Mouse (Mus musculus): Measurements from ENCODE around the gene Slc16a11. TPM values are rescaled to one million over a fixed set of nuclear protein-coding genes. Genes with fewer than 3 reads are reported as not detected.

The Slc16a11 gene
- polyA plus RNA-seq, 1 experiment from 2014 or later, result 0.50 TPM

DNA sequence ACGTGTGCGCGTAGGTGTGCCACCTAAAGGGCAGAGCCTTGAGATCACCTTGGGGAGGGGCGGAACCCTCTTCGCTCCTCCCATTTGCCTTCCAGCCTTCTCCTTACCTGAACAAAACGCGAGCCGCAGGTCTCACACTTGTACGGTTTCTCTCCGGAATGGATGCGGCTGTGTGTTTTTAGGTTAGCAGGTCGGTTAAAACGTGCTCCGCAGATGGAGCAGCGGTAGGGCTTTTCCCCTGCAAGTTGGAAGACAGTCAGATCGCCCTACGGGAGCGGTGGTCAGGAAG, 14.0 kb downstream of the Slc16a11 start:
- peak overlapping the region; percentile 15; the same call in 1 of the 2 replicates for H3K4me3 ChIP-seq (ENCODE audit: low read depth, low read length)
- ATAC-seq (ENCODE audit: insufficient read depth, low FRiP score, low TSS enrichment) (no peak), DNase-seq (ENCODE audit: low spot score) (no peak)
- H3K27me3 ChIP-seq (ENCODE audit: control insufficient read depth, insufficient read depth, low read length), result peaks cover 55% of the 10 kb centered on the region
- H3K4me1 ChIP-seq (ENCODE audit: control insufficient read depth, insufficient read depth, low read length), result peaks cover 9% of the 10 kb centered on the region; the same call in 1 of the 2 replicates
- WGBS, result 6% methylated on average over 18 of the region's 18 CpGs
- no peaks in the 10 kb centered on the region for H3K36me3 ChIP-seq (ENCODE audit: control insufficient read depth, insufficient read depth, low read length)
- H3K9ac ChIP-seq (ENCODE audit: low read length), result no peak overlapping the region
- H3K27ac ChIP-seq (ENCODE audit: low read depth, low read length), result no peak overlapping the region
- no peaks in the 10 kb centered on the region for H3K9me3 ChIP-seq (ENCODE audit: control insufficient read depth, low read length)
- H3K4me2 ChIP-seq (ENCODE audit: low read depth), result peak overlapping the region; percentile 20

GRCm38 (mm10) chr11:70227126-70227525, 14.6 kb downstream of the Slc16a11 start:
- Histone ChIP-seq H3K4me3 (ENCODE audit: low read depth, low read length) (peak overlapping the region; percentile 15; the same call in 1 of the 2 replicates), H3K4me1 (ENCODE audit: control insufficient read depth, insufficient read depth, low read length) (peaks cover 5% of the 10 kb centered on the region; the same call in 1 of the 2 replicates), H3K9me3 (ENCODE audit: control insufficient read depth, low read length) (no peaks in the 10 kb centered on the region), H3K4me2 (ENCODE audit: low read depth) (peak overlapping the region; percentile 20), H3K27me3 (ENCODE audit: control insufficient read depth, insufficient read depth, low read length) (peaks cover 55% of the 10 kb centered on the region), H3K9ac (ENCODE audit: low read length) (no peak overlapping the region), H3K27ac (ENCODE audit: low read depth, low read length) (no peak overlapping the region), H3K36me3 (ENCODE audit: control insufficient read depth, insufficient read depth, low read length) (no peaks in the 10 kb centered on the region)
- DNase-seq (ENCODE audit: low spot score) (no peak), ATAC-seq (ENCODE audit: insufficient read depth, low FRiP score, low TSS enrichment) (no peak)
- WGBS, result 35% methylated on average over 5 of the region's 5 CpGs

DNA sequence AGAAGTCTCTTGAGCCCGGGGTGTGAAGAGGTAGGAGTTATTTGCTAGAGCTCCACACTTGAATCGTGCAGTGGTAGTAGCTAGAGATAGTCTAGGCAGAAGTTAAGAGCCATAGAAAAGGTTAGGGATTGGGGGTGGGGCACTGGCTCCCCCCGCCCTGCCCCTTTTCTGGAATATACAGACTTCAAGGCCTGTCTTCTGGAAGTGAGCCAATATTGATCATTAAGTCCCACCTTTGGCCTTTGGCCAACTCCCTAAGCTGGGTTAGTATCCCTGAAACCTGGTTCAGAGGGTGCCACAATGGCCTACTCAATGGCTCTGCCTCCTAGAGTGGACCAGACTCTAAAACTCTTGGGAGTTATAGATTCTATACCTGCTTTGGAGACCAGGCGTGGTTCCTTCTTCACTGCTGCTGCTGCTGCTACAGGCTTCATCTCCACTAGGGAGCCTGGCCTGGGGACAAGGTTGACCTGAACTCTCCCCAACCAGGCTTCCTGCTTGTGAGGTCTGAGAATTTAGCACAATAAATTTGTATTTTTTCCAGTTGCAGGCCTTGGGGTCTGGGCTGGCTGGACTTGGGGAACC, 15.2 kb downstream of the Slc16a11 start:
- Histone ChIP-seq H3K27me3 (ENCODE audit: control insufficient read depth, insufficient read depth, low read length) (peaks cover 55% of the 10 kb centered on the region), H3K27ac (ENCODE audit: low read depth, low read length) (no peak overlapping the region), H3K4me3 (ENCODE audit: low read depth, low read length) (no peak overlapping the region), H3K4me2 (ENCODE audit: low read depth) (peak overlapping the region; percentile 39), H3K9me3 (ENCODE audit: control insufficient read depth, low read length) (no peaks in the 10 kb centered on the region), H3K36me3 (ENCODE audit: control insufficient read depth, insufficient read depth, low read length) (no peaks in the 10 kb centered on the region), H3K9ac (ENCODE audit: low read length) (no peak overlapping the region), H3K4me1 (ENCODE audit: control insufficient read depth, insufficient read depth, low read length) (peaks cover 5% of the 10 kb centered on the region; the same call in 1 of the 2 replicates)
- 85% methylated on average over 4 of the region's 4 CpGs for WGBS
- ATAC-seq (ENCODE audit: insufficient read depth, low FRiP score, low TSS enrichment) (no peak), DNase-seq (ENCODE audit: low spot score) (no peak)

DNA sequence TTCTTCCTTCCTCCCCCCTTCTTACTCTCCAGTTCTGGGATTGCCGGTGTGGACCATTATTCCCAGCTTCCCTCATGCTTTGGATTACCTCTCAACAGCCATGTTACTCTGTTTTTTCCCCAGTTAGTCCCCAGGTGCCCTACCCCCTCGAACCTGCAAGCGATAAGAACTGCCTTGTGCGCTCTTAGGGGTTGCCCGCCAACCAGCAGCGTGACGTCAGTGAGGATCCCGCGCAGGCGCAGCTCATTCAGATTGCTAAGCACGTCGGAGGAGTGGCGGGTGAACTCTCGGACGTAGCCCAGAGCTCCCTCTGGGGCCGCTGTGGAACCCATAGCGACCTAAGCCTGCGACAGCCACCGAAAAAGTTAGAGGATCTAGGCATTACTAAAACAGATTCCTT, 16.3 kb downstream of the Slc16a11 start:
- WGBS, result under 1% methylated on average over 19 of the region's 19 CpGs
- Histone ChIP-seq H3K4me1 (ENCODE audit: control insufficient read depth, insufficient read depth, low read length) (peaks cover 5% of the 10 kb centered on the region; the same call in 1 of the 2 replicates), H3K9ac (ENCODE audit: low read length) (no peak overlapping the region), H3K27ac (ENCODE audit: low read depth, low read length) (no peak overlapping the region), H3K4me2 (ENCODE audit: low read depth) (peak overlapping the region; percentile 39), H3K9me3 (ENCODE audit: control insufficient read depth, low read length) (no peaks in the 10 kb centered on the region), H3K36me3 (ENCODE audit: control insufficient read depth, insufficient read depth, low read length) (no peaks in the 10 kb centered on the region), H3K4me3 (ENCODE audit: low read depth, low read length) (peak overlapping the region; percentile 21), H3K27me3 (ENCODE audit: control insufficient read depth, insufficient read depth, low read length) (peaks cover 55% of the 10 kb centered on the region)
- ATAC-seq (ENCODE audit: insufficient read depth, low FRiP score, low TSS enrichment) (no peak), DNase-seq (ENCODE audit: low spot score) (peak; percentile 89)

- Histone ChIP-seq H3K27ac (ENCODE audit: low read depth, low read length) (no peak within 1 kb of the TSS), H3K4me1 (ENCODE audit: control insufficient read depth, insufficient read depth, low read length) (peaks cover 5% of the 10 kb centered on the region; the same call in 1 of the 2 replicates), H3K9me3 (ENCODE audit: control insufficient read depth, low read length) (no peaks in the 10 kb centered on the region), H3K36me3 (ENCODE audit: control insufficient read depth, insufficient read depth, low read length) (no peaks in the 10 kb centered on the region), H3K4me2 (ENCODE audit: low read depth) (peak within 1 kb of the TSS; percentile 39), H3K27me3 (ENCODE audit: control insufficient read depth, insufficient read depth, low read length) (peaks cover 55% of the 10 kb centered on the region), H3K9ac (ENCODE audit: low read length) (peak within 1 kb of the TSS; percentile 5; the same call in 1 of the 2 replicates), H3K4me3 (ENCODE audit: low read depth, low read length) (peak within 1 kb of the TSS; percentile 21)
- peak; percentile 42 for DNase-seq (ENCODE audit: low spot score)
- no peak for ATAC-seq (ENCODE audit: insufficient read depth, low FRiP score, low TSS enrichment)
- WGBS, result 3% methylated on average over 39 of the region's 39 CpGs
These were observed 16.9 kb downstream of the Slc16a11 start, which contains the start of gene Bcl6b for GRCm38 (mm10) chr11:70229260-70230010. Gene Bcl6b, minus strand, starts transcription at chr11:70229798.

- peak overlapping the region; percentile 26; the same call in 1 of the 2 replicates for H3K4me2 ChIP-seq (ENCODE audit: low read depth)
- peak; percentile 56 for ATAC-seq (ENCODE audit: insufficient read depth, low FRiP score, low TSS enrichment)
- 0 out of 2 replicates have a peak, but pooled peaks cover 2% of the 10 kb centered on the region for H3K36me3 ChIP-seq (ENCODE audit: control insufficient read depth, insufficient read depth, low read length)
- DNase-seq (ENCODE audit: low spot score), result peak; percentile 90
- H3K27me3 ChIP-seq (ENCODE audit: control insufficient read depth, insufficient read depth, low read length), result peaks cover 50% of the 10 kb centered on the region
- H3K4me1 ChIP-seq (ENCODE audit: control insufficient read depth, insufficient read depth, low read length), result peaks cover 5% of the 10 kb centered on the region; the same call in 1 of the 2 replicates
- 1% methylated on average over 30 of the region's 32 CpGs for WGBS
- no peaks in the 10 kb centered on the region for H3K9me3 ChIP-seq (ENCODE audit: control insufficient read depth, low read length)
- peak overlapping the region; percentile 21 for H3K4me3 ChIP-seq (ENCODE audit: low read depth, low read length)
- no peak overlapping the region for H3K27ac ChIP-seq (ENCODE audit: low read depth, low read length)
- H3K9ac ChIP-seq (ENCODE audit: low read length), result no peak overlapping the region; the same call in 1 of the 2 replicates
These were observed 17.7 kb downstream of the Slc16a11 start for GRCm38 (mm10) chr11:70230239-70230727.

DNA sequence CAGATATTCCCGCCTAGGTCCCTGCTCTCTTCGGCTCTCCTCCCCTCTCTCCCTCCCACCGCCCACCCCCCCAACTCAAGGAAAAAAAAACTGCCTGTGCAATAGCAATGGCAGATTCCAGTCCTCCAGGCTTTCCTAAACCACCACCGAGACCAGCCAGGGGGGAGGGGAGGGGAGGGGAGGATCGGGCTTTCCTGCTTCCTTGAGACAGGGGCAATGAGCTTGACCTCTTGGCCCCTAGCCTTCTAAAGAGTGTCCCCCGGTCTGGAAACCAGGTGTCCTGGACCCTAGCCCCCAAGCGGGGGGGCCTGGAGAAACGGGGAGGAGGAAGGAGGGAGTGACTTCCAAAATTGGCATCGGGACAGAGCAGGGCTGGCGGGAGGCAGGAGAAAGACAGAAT, 20.0 kb downstream of the Slc16a11 start:
- 4% methylated on average over 10 of the region's 10 CpGs for WGBS
- H3K4me1 ChIP-seq (ENCODE audit: control insufficient read depth, insufficient read depth, low read length), result peaks cover 7% of the 10 kb centered on the region
- no peaks in the 10 kb centered on the region for H3K9me3 ChIP-seq (ENCODE audit: control insufficient read depth, low read length)
- H3K9ac ChIP-seq (ENCODE audit: low read length), result peak overlapping the region; percentile 47
- peaks cover 27% of the 10 kb centered on the region for H3K27me3 ChIP-seq (ENCODE audit: control insufficient read depth, insufficient read depth, low read length)
- H3K27ac ChIP-seq (ENCODE audit: low read depth, low read length), result no peak overlapping the region
- no peak for ATAC-seq (ENCODE audit: insufficient read depth, low FRiP score, low TSS enrichment)
- peak overlapping the region; percentile 40 for H3K4me2 ChIP-seq (ENCODE audit: low read depth)
- peak; percentile 64 for DNase-seq (ENCODE audit: low spot score)
- peak overlapping the region; percentile 24; the same call in 1 of the 2 replicates for H3K4me3 ChIP-seq (ENCODE audit: low read depth, low read length)
- H3K36me3 ChIP-seq (ENCODE audit: control insufficient read depth, insufficient read depth, low read length), result 0 out of 2 replicates have a peak, but pooled peaks cover 4% of the 10 kb centered on the region

- ATAC-seq (ENCODE audit: insufficient read depth, low FRiP score, low TSS enrichment), result no peak
- Histone ChIP-seq H3K4me3 (ENCODE audit: low read depth, low read length) (no peak overlapping the region; the same call in 1 of the 2 replicates), H3K9me3 (ENCODE audit: control insufficient read depth, low read length) (no peaks in the 10 kb centered on the region), H3K4me1 (ENCODE audit: control insufficient read depth, insufficient read depth, low read length) (peaks cover 7% of the 10 kb centered on the region), H3K9ac (ENCODE audit: low read length) (peak overlapping the region; percentile 47), H3K27ac (ENCODE audit: low read depth, low read length) (no peak overlapping the region), H3K36me3 (ENCODE audit: control insufficient read depth, insufficient read depth, low read length) (0 out of 2 replicates have a peak, but pooled peaks cover 4% of the 10 kb centered on the region), H3K27me3 (ENCODE audit: control insufficient read depth, insufficient read depth, low read length) (peaks cover 23% of the 10 kb centered on the region), H3K4me2 (ENCODE audit: low read depth) (peak overlapping the region; percentile 40)
- 45% methylated on average over 8 of the region's 8 CpGs for WGBS
- DNase-seq (ENCODE audit: low spot score), result no peak
These were observed 20.5 kb downstream of the Slc16a11 start for GRCm38 (mm10) chr11:70233016-70233415.

All from neural tube, embryonic 11.5 days (tissue).